Mouse (Mus musculus): ENCODE results near the gene Cdc42se1. TPM values are rescaled to one million over a fixed set of nuclear protein-coding genes. Genes with fewer than 3 reads are reported as not detected.

Cdc42se1 gene
- polyA plus RNA-seq (2015; fragmentation: Nextera tagmentation; extraction: Ambion mirVana) = 49.7 and 60.9 TPM in 2 replicates

GRCm38 (mm10) chr3:95228148-95228893 is at the start of gene Cdc42se1:
TSS of gene Cdc42se1 (plus strand) at chr3:95228732.
- under 1% methylated on average over 62 of the region's 64 CpGs for WGBS
- H3K4me1 ChIP-seq (replicated peaks) = peaks cover 53% of the 10 kb centered on the region

GRCm38 (mm10) chr3:95178948-95179347 is 49.6 kb upstream of the Cdc42se1 start:
- ATAC-seq (replicated peaks; ENCODE audit: insufficient number of reproducible peaks, insufficient read depth, low FRiP score, low read depth) = no peak
- 87% methylated on average over 5 of the region's 5 CpGs for WGBS
- H3K27ac ChIP-seq = no peak overlapping the region

More at GRCm38 (mm10) chr3:95228148-95228893, at the start of gene Cdc42se1:
- peak within 1 kb of the TSS; percentile 92 for H3K27ac ChIP-seq
- H3K9me3 ChIP-seq (replicated peaks) = no peaks in the 10 kb centered on the region
- peaks cover 19% of the 10 kb centered on the region for H3K36me3 ChIP-seq
- peak within 1 kb of the TSS; percentile 98 for H3K9ac ChIP-seq
- ATAC-seq (replicated peaks; ENCODE audit: insufficient number of reproducible peaks, insufficient read depth, low FRiP score, low read depth) = peak; percentile 89
- H3K27me3 ChIP-seq = no peaks in the 10 kb centered on the region
- H3K4me2 ChIP-seq = peak within 1 kb of the TSS; percentile 70
- peak within 1 kb of the TSS; percentile 93 for H3K4me3 ChIP-seq

GRCm38 (mm10) chr3:95179890-95180289 is 48.6 kb upstream of the Cdc42se1 start:
- no peak for ATAC-seq (replicated peaks; ENCODE audit: insufficient number of reproducible peaks, insufficient read depth, low FRiP score, low read depth)
- no peaks in the 10 kb centered on the region for H3K4me1 ChIP-seq (replicated peaks)
- 59% methylated on average over 3 of the region's 3 CpGs for WGBS
- no peak overlapping the region for H3K4me2 ChIP-seq
- no peaks in the 10 kb centered on the region for H3K9me3 ChIP-seq (replicated peaks)
- H3K9ac ChIP-seq = no peak overlapping the region
- H3K36me3 ChIP-seq = peaks cover 4% of the 10 kb centered on the region; the same call in 1 of the 2 replicates
- no peak overlapping the region for H3K27ac ChIP-seq
- H3K27me3 ChIP-seq = peaks cover 6% of the 10 kb centered on the region; the same call in 1 of the 2 replicates
- H3K4me3 ChIP-seq = no peak overlapping the region

More at GRCm38 (mm10) chr3:95178948-95179347, 49.6 kb upstream of the Cdc42se1 start:
- H3K4me2 ChIP-seq = no peak overlapping the region
- H3K36me3 ChIP-seq = peaks cover 2% of the 10 kb centered on the region; the same call in 1 of the 2 replicates
- H3K4me3 ChIP-seq = no peak overlapping the region
- H3K9ac ChIP-seq = no peak overlapping the region
- H3K9me3 ChIP-seq (replicated peaks) = no peaks in the 10 kb centered on the region
- H3K27me3 ChIP-seq = peaks cover 7% of the 10 kb centered on the region; the same call in 1 of the 2 replicates
- peaks cover 2% of the 10 kb centered on the region for H3K4me1 ChIP-seq (replicated peaks)

GRCm38 (mm10) chr3:95181841-95182240 is 46.7 kb upstream of the Cdc42se1 start:
- Histone ChIP-seq H3K4me3 (no peak overlapping the region), H3K9ac (no peak overlapping the region), H3K4me2 (no peak overlapping the region), H3K27ac (no peak overlapping the region), H3K4me1 (replicated peaks) (no peaks in the 10 kb centered on the region), H3K36me3 (peaks cover 16% of the 10 kb centered on the region), H3K9me3 (replicated peaks) (no peaks in the 10 kb centered on the region), H3K27me3 (no peaks in the 10 kb centered on the region)
- no peak for ATAC-seq (replicated peaks; ENCODE audit: insufficient number of reproducible peaks, insufficient read depth, low FRiP score, low read depth)
- 61% methylated on average over 1 of the region's 1 CpGs for WGBS

- Histone ChIP-seq H3K36me3 (peaks cover 44% of the 10 kb centered on the region), H3K4me1 (replicated peaks) (no peaks in the 10 kb centered on the region), H3K9me3 (replicated peaks) (no peaks in the 10 kb centered on the region), H3K4me3 (no peak overlapping the region), H3K27me3 (no peaks in the 10 kb centered on the region), H3K27ac (no peak overlapping the region), H3K4me2 (no peak overlapping the region), H3K9ac (no peak overlapping the region)
- WGBS = 85% methylated on average over 9 of the region's 9 CpGs
- ATAC-seq (replicated peaks; ENCODE audit: insufficient number of reproducible peaks, insufficient read depth, low FRiP score, low read depth) = no peak
Measured at GRCm38 (mm10) chr3:95184796-95185577, 43.5 kb upstream of the Cdc42se1 start.

GRCm38 (mm10) chr3:95186100-95186499 is 42.4 kb upstream of the Cdc42se1 start:
- Histone ChIP-seq H3K27me3 (no peaks in the 10 kb centered on the region), H3K27ac (no peak overlapping the region), H3K4me2 (no peak overlapping the region), H3K9me3 (replicated peaks) (no peaks in the 10 kb centered on the region), H3K36me3 (peaks cover 49% of the 10 kb centered on the region), H3K4me1 (replicated peaks) (no peaks in the 10 kb centered on the region), H3K9ac (no peak overlapping the region), H3K4me3 (no peak overlapping the region)
- no peak for ATAC-seq (replicated peaks; ENCODE audit: insufficient number of reproducible peaks, insufficient read depth, low FRiP score, low read depth)
- 83% methylated on average over 2 of the region's 2 CpGs for WGBS

GRCm38 (mm10) chr3:95186888-95187287 is 41.6 kb upstream of the Cdc42se1 start:
- Histone ChIP-seq H3K36me3 (peaks cover 49% of the 10 kb centered on the region), H3K9ac (no peak overlapping the region), H3K4me2 (no peak overlapping the region), H3K27ac (no peak overlapping the region), H3K4me1 (replicated peaks) (no peaks in the 10 kb centered on the region), H3K9me3 (replicated peaks) (no peaks in the 10 kb centered on the region), H3K27me3 (no peaks in the 10 kb centered on the region), H3K4me3 (no peak overlapping the region)
- WGBS = 86% methylated on average over 6 of the region's 6 CpGs
- no peak for ATAC-seq (replicated peaks; ENCODE audit: insufficient number of reproducible peaks, insufficient read depth, low FRiP score, low read depth)

- no peak overlapping the region for H3K4me2 ChIP-seq
- WGBS = 77% methylated on average over 6 of the region's 6 CpGs
- H3K27me3 ChIP-seq = no peaks in the 10 kb centered on the region
- no peaks in the 10 kb centered on the region for H3K4me1 ChIP-seq (replicated peaks)
- H3K36me3 ChIP-seq = peaks cover 68% of the 10 kb centered on the region
- no peak overlapping the region for H3K9ac ChIP-seq
- H3K9me3 ChIP-seq (replicated peaks) = no peaks in the 10 kb centered on the region
- no peak for ATAC-seq (replicated peaks; ENCODE audit: insufficient number of reproducible peaks, insufficient read depth, low FRiP score, low read depth)
- H3K27ac ChIP-seq = no peak overlapping the region
- no peak overlapping the region for H3K4me3 ChIP-seq
Measured at GRCm38 (mm10) chr3:95194721-95195135, 33.8 kb upstream of the Cdc42se1 start.

GRCm38 (mm10) chr3:95195772-95196171 is 32.8 kb upstream of the Cdc42se1 start:
- no peak for ATAC-seq (replicated peaks; ENCODE audit: insufficient number of reproducible peaks, insufficient read depth, low FRiP score, low read depth)
- Histone ChIP-seq H3K27ac (no peak overlapping the region), H3K9ac (no peak overlapping the region), H3K27me3 (no peaks in the 10 kb centered on the region), H3K9me3 (replicated peaks) (no peaks in the 10 kb centered on the region), H3K4me1 (replicated peaks) (no peaks in the 10 kb centered on the region), H3K4me2 (no peak overlapping the region), H3K4me3 (no peak overlapping the region), H3K36me3 (peaks cover 70% of the 10 kb centered on the region)
- 73% methylated on average over 2 of the region's 2 CpGs for WGBS

- no peaks in the 10 kb centered on the region for H3K4me1 ChIP-seq (replicated peaks)
- ATAC-seq (replicated peaks; ENCODE audit: insufficient number of reproducible peaks, insufficient read depth, low FRiP score, low read depth) = no peak
- no peak overlapping the region for H3K27ac ChIP-seq
- WGBS = 67% methylated on average over 1 of the region's 1 CpGs
- no peak overlapping the region for H3K4me2 ChIP-seq
- H3K9me3 ChIP-seq (replicated peaks) = no peaks in the 10 kb centered on the region
- no peak overlapping the region for H3K9ac ChIP-seq
- no peaks in the 10 kb centered on the region for H3K27me3 ChIP-seq
- peaks cover 80% of the 10 kb centered on the region for H3K36me3 ChIP-seq
- H3K4me3 ChIP-seq = no peak overlapping the region
Measured at GRCm38 (mm10) chr3:95199101-95199500, 29.4 kb upstream of the Cdc42se1 start.

- H3K27ac ChIP-seq = no peak overlapping the region
- no peak for ATAC-seq (replicated peaks; ENCODE audit: insufficient number of reproducible peaks, insufficient read depth, low FRiP score, low read depth)
- H3K36me3 ChIP-seq = peaks cover 80% of the 10 kb centered on the region
- H3K27me3 ChIP-seq = no peaks in the 10 kb centered on the region
- H3K9ac ChIP-seq = no peak overlapping the region
- H3K9me3 ChIP-seq (replicated peaks) = no peaks in the 10 kb centered on the region
- no peak overlapping the region for H3K4me2 ChIP-seq
- no peaks in the 10 kb centered on the region for H3K4me1 ChIP-seq (replicated peaks)
- H3K4me3 ChIP-seq = no peak overlapping the region
- WGBS = 89% methylated on average over 7 of the region's 7 CpGs
Measured at GRCm38 (mm10) chr3:95200132-95200531, 28.4 kb upstream of the Cdc42se1 start.
